Mouse (Mus musculus) olfactory bulb, adult 2 months (tissue): Measurements from ENCODE around the gene Gsta4. TPM values are rescaled to one million over a fixed set of nuclear protein-coding genes. Genes with fewer than 3 reads are reported as not detected.

ENCODE experiments used
- H3K27ac ChIP-seq: fragments of 200-500 bp; 2 replicates; pipeline ENCODE4 v1.5.1; 2012; ENCODE audit warnings: low read depth, low read length; ENCODE audit not compliant: insufficient read depth
- H3K4me1 ChIP-seq: fragments of 200-500 bp; 2 replicates; pipeline ENCODE4 v1.6.1; 2012; ENCODE audit warnings: low read length; ENCODE audit not compliant: control insufficient read depth, insufficient read depth
- H3K4me3 ChIP-seq: fragments of 200-500 bp; 2 replicates; pipeline ENCODE4 v1.5.1; 2012; ENCODE audit warnings: mild to moderate bottlenecking, low read depth, low read length, moderate library complexity; ENCODE audit not compliant: insufficient read depth
- CTCF ChIP-seq: fragments of 200-500 bp; IDR thresholded peaks from 2 replicates; pipeline ENCODE4 v1.5.1; 2012; ENCODE audit warnings: low read depth, mild to moderate bottlenecking, low read length, moderate library complexity; ENCODE audit not compliant: insufficient read depth
- POLR2A ChIP-seq: fragments of 200-500 bp; IDR thresholded peaks from 2 replicates; pipeline ENCODE4 v1.6.1; 2012; ENCODE audit warnings: mild to moderate bottlenecking, low read depth, low read length, moderate library complexity; ENCODE audit not compliant: insufficient read depth
- WGBS: fragments of 180-500 bp; shearing (Covaris S2); methylation state at CpG from one replicate; pipeline ENCODE4 v1.1.7; 2018; 5-methylcytosine and 5-hydroxymethylcytosine counted together
- polyA plus RNA-seq: library from polyadenylated mRNA; stranded (reverse); fragments of >200 nt; gene quantifications from 2 replicates; pipeline ENCODE4 v1.2.4, GENCODE M21; 2012; ENCODE audit warnings: low replicate concordance; ENCODE audit not compliant: missing spikeins, insufficient read depth, insufficient read length

Gene Gsta4
- polyA plus RNA-seq, 1 experiment = not detected

DNA sequence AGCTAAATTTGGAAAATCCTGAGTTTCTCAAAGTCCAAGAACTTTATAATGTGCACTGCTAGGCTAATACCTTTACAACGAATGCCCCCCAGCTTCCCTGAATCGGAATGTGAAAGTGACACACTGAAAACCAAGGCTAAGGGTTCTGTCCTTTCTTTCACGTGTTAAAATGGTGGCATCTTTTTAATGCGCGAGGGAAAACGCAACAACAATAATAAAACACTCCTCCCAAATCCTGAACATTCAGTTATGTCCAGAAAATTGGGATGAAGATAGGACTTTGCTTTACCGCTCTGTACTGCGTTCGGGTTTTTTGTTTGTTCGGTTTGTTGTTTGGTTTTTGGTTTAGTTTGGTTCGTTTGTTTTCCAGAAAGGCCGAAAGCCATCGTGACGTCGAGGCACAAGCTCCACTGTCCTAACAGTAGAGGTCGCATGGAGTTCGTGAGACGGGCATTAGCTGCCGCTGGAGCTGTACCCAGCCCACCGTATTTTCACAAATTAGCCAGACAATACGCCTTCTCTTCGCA, 6.3 kb upstream of the Gsta4 start:
- Histone ChIP-seq H3K27ac (peak overlapping the region; percentile 82), H3K4me1 (0 out of 2 replicates have a peak, but pooled peaks cover 2% of the 10 kb centered on the region), H3K4me3 (peak overlapping the region; percentile 57)
- 0 out of 2 replicates have a peak, but pooled peaks have one; percentile 15 for TF ChIP-seq CTCF
- TF ChIP-seq POLR2A = no peak
- under 1% methylated on average over 22 of the region's 22 CpGs for WGBS

DNA sequence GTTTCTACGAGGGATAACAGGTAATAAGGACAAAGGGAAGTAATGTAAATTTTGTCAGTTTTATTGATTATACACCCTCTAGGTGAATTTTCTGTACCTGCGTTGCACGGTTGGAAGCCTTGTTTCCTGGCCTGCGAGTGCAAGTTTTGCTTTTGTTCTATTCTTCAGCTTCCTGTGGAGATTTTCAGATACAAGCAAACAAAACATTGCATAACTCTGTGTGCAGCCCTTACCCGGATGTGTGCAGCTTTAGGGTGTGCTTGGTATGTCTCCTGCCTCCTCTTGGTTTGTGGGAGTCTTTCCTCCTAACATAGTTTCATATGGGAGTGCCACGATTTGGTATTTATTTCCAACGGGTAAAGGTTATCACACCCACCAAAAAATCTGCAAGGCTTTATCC, 5.7 kb upstream of the Gsta4 start:
- Histone ChIP-seq H3K4me3 (peak overlapping the region; percentile 3; the same call in 1 of the 2 replicates), H3K27ac (peak overlapping the region; percentile 82), H3K4me1 (0 out of 2 replicates have a peak, but pooled peaks cover 2% of the 10 kb centered on the region)
- WGBS = 6% methylated on average over 7 of the region's 7 CpGs
- TF ChIP-seq CTCF (no peak), POLR2A (no peak)

DNA sequence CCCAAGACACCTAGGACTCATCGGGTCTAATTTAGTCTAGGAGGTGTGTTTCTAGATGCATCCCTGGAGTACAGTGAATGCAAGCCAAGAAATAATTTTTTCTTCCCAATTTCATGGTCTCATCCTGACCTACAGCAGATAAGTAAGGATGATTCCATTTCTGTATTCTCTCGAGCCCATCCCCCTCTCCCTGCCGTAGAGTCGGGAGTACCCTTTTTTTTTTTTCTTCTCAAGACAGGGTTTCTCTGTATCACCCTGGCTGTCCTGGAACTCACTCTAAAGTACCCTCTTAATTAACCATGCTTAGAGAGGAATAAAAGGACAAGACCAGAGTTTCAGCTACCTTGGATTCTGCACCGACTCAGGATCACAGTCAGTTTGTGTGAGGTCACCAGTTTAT, 4.4 kb upstream of the Gsta4 start:
- no peak overlapping the region for H3K27ac ChIP-seq
- TF ChIP-seq POLR2A (no peak), CTCF (no peak)
- H3K4me3 ChIP-seq = no peak overlapping the region
- 0 out of 2 replicates have a peak, but pooled peaks cover 2% of the 10 kb centered on the region for H3K4me1 ChIP-seq
- WGBS = 80% methylated on average over 5 of the region's 5 CpGs

DNA sequence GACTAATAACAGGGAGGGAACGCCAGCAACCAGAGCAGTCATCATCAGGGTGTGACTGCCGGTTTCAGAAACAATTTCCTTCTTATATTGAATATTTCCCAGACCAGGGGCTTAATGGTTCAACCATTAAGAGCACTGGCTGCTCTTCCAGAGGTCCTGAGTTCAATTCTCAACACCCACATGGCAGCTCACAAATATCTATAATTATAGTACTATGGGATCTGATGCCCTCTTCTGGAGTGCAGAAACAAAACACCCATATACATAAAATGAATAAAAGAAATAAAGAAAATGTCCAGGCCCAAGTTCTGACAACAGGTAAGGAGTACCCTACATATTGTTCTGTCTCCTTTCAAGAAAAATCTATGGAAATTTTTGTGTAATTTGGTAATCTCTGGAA, 3.5 kb upstream of the Gsta4 start:
- Histone ChIP-seq H3K4me1 (0 out of 2 replicates have a peak, but pooled peaks cover 2% of the 10 kb centered on the region), H3K4me3 (no peak overlapping the region), H3K27ac (no peak overlapping the region)
- TF ChIP-seq POLR2A (no peak), CTCF (no peak)
- 68% methylated on average over 2 of the region's 2 CpGs for WGBS

DNA sequence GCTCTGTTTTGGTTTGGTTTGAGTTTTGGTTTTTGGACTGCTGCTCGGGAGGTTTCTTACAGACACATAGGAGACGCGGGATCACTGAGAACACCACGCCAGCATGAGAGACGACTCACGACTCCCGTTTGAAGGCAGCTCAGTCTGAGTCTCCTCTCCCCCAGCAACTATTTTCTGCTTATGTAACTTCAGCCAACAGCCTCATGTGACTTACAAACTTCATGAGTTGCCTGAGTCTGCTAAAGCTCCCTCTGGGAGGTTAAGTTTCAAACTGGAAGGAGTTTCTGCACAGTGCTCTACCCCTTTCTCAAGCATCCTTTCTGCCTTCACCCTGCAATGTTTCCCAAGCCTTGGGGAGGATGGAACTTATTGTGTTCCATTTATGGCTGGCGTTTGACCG, 3.1 kb downstream of the Gsta4 start:
- H3K4me3 ChIP-seq = no peak overlapping the region
- TF ChIP-seq POLR2A (no peak), CTCF (no peak)
- H3K4me1 ChIP-seq = no peaks in the 10 kb centered on the region
- 78% methylated on average over 9 of the region's 9 CpGs for WGBS
- no peak overlapping the region for H3K27ac ChIP-seq

DNA sequence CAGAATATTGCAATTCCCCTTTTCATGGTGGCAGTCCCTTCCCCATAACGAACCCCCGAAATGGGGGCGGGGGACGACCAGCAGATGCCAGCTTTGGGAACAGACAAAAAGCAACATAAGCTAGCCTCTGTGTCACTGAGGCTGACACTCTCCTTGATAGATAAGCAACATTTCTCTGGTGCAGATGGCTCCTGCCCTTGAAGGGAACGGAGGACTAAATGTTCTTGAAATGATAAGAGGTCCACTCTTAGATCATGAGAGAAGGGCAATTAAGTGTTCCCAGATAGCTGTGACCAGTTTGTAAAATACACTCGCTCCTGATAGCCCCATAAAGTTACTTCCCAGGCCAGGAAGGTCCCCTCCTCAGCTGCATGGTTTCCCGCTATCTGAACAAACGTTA, 6.3 kb downstream of the Gsta4 start:
- Histone ChIP-seq H3K27ac (no peak overlapping the region), H3K4me3 (no peak overlapping the region), H3K4me1 (peaks cover 3% of the 10 kb centered on the region; the same call in 1 of the 2 replicates)
- WGBS = 85% methylated on average over 8 of the region's 8 CpGs
- no peak for TF ChIP-seq POLR2A
- TF ChIP-seq CTCF = no peak

DNA sequence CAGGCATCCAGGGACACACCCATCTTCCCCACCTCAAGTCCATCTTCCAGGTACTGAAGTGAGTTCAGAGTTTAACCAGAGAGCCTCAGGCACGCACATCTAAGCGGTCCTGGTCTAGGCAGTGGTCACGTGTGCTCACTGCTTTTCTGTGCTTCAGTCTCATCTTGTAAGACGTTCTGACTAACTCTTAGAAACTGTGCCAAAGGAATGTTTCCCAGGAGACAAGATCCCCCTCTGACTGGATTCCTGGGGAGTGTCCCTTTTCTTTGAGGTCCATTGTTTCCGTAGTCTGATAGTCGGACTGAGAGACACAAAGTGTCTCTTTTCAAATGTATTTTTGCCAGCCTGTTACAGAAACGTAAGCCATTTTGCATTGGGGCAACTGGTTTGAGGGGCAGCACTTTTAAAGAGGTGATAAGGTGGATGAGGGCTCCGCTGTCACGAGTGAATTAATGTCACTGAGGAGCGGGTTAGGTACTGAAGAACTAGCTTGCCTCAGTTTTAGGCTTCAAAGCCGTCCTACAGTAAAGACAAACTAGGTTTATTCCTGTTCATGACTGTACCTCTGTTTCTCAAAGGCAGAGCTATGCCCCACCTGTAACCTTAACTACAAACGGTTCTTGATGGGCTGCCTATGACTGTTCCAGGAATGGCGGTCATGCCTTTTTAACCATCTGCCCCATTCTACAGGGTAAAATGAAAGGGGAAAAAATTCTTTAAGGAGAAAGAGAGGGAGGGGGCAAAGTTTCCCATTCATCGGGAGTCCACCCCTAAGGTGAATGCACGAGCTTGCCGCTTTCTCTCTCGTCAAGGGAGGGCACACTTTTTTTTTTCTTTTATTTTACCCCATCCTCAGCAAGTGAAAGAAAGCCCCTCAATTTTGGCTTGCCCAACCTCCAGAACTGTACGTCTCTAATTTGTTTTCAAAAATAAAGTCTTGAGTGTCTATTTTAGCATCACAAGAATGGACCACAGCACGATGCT, 8.4 kb downstream of the Gsta4 start:
- WGBS = 6% methylated on average over 19 of the region's 19 CpGs
- no peak for TF ChIP-seq CTCF
- no peak for TF ChIP-seq POLR2A
- Histone ChIP-seq H3K4me3 (no peak overlapping the region), H3K27ac (no peak overlapping the region), H3K4me1 (peaks cover 7% of the 10 kb centered on the region; the same call in 1 of the 2 replicates)

DNA sequence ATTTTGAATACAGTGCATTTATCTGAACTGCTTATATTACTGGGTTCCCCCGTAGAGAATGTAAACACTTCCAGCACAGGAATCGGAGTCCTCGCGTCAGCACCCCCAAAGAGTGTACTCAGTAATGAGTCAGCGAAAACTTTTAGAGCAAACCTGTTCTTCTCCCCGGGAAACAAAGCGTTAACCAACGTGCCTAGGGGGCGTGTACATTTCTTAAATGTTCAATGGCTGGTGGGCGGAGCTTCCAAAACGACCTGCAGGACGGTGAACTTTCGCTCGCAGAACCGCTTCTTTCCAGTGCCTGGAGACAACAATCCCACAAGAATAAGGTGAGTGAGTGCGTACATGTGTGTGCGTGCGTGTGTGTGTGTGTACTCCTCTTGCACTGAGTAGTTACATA, 9.2 kb downstream of the Gsta4 start:
- TF ChIP-seq CTCF (no peak), POLR2A (no peak)
- H3K4me3 ChIP-seq = peak overlapping the region; percentile 36
- no peak overlapping the region for H3K27ac ChIP-seq
- 3% methylated on average over 18 of the region's 18 CpGs for WGBS
- H3K4me1 ChIP-seq = peaks cover 7% of the 10 kb centered on the region; the same call in 1 of the 2 replicates

DNA sequence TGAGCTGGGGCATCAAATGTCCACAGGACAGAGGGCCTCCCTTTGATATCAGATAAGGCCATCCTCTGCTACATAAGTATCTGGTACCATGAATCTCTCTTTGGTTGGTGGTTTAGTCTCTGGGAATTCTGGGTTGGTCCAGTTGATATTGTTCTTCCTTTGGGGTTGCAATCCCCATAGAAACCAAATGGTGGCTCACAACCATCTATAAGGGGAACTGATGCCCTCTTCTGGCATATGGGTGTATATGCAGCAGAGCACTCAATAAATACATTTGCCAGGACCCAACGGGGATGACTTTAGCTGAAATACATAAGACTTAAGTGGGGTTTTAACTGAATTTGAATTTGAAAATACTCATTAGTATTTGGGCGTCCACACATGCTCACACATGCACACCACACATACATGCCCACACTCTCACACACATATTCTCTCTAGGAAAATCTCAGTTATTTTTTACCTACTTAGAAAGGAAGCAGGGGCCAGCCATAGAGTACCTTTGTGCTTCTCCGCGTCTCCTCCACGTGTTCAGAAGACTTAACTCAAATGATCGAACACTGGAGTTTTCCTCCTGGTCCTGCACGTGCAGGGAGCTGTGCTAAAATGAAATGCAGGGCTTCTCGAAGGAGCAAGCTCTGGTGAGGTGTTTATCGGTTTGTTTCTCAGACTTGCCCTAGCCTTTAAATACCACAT, 11.5 kb downstream of the Gsta4 start:
- Histone ChIP-seq H3K4me1 (peaks cover 7% of the 10 kb centered on the region; the same call in 1 of the 2 replicates), H3K27ac (no peak overlapping the region), H3K4me3 (no peak overlapping the region)
- TF ChIP-seq POLR2A (no peak), CTCF (no peak)
- 37% methylated on average over 9 of the region's 9 CpGs for WGBS
